Mouse (Mus musculus) myocyte (in vitro differentiated cells): ENCODE data around the gene Obsl1.

Experiments
- CEBPB ChIP-seq: IDR thresholded peaks from 2 replicates; pipeline ENCODE4 v1.6.1; 2011; ENCODE audit warnings: mild to moderate bottlenecking, moderate library complexity; ENCODE audit not compliant: poor library complexity, insufficient read depth, severe bottlenecking
- E2F4 ChIP-seq: IDR thresholded peaks from one replicate; pipeline ENCODE4 v1.6.1; 2011; ENCODE audit warnings: mild to moderate bottlenecking, control low read depth, moderate library complexity; ENCODE audit not compliant: insufficient read depth
- MAX ChIP-seq: IDR thresholded peaks from one replicate; pipeline ENCODE4 v1.6.1; 2011; ENCODE audit warnings: low read depth, mild to moderate bottlenecking, control low read depth
- MYOD1 ChIP-seq, 3 experiments: IDR thresholded peaks; one replicate each; pipeline ENCODE4 v1.6.1; 2011; ENCODE audit warnings: control low read depth in 2 of 3, low read depth in 2 of 3, mild to moderate bottlenecking in 2 of 3, moderate library complexity in 1 of 3; ENCODE audit not compliant: insufficient read length in 2 of 3, control insufficient read depth in 1 of 3
- MYOG ChIP-seq, 3 experiments: IDR thresholded peaks; one replicate each; pipeline ENCODE4 v1.6.1; 2011; ENCODE audit warnings: control low read depth in 2 of 3, low read depth in 2 of 3, mild to moderate bottlenecking in 2 of 3; ENCODE audit not compliant: insufficient read length in 2 of 3, control insufficient read depth in 1 of 3, insufficient read depth in 1 of 3
- POLR2A ChIP-seq: IDR thresholded peaks from one replicate; pipeline ENCODE4 v1.6.1; 2011; ENCODE audit warnings: low read depth, mild to moderate bottlenecking, control low read depth, moderate library complexity; ENCODE audit not compliant: insufficient read length
- POLR2AphosphoS2 ChIP-seq: IDR thresholded peaks from one replicate; pipeline ENCODE4 v1.6.1; 2011; ENCODE audit warnings: low read depth, control low read depth; ENCODE audit not compliant: insufficient read length
- REST ChIP-seq: IDR thresholded peaks from one replicate; pipeline ENCODE4 v1.6.1; 2011; ENCODE audit warnings: mild to moderate bottlenecking, control low read depth, moderate library complexity; ENCODE audit not compliant: insufficient read depth, insufficient read length
- SRF ChIP-seq: IDR thresholded peaks from one replicate; pipeline ENCODE4 v1.6.1; 2011; ENCODE audit warnings: low read depth; ENCODE audit not compliant: control insufficient read depth, insufficient read length
- TCF12 ChIP-seq: IDR thresholded peaks from one replicate; pipeline ENCODE4 v1.6.1; 2011; ENCODE audit warnings: mild to moderate bottlenecking, control low read depth; ENCODE audit not compliant: poor library complexity, insufficient read depth, severe bottlenecking
- TCF3 ChIP-seq: IDR thresholded peaks from one replicate; pipeline ENCODE4 v1.6.1; 2011; ENCODE audit warnings: low read depth, control low read depth; ENCODE audit not compliant: insufficient read length
- USF1 ChIP-seq: IDR thresholded peaks from one replicate; pipeline ENCODE4 v1.6.1; 2011; ENCODE audit warnings: low read depth, mild to moderate bottlenecking, control low read depth, moderate library complexity

GRCm38 (mm10) chr1:75467215-75467927, 38.9 kb downstream of the Obsl1 start:
- TF ChIP-seq MAX (no peak), MYOG (IDR thresholded peaks at IDR 0.05; ENCODE audit: control insufficient read depth in 1 of 3, insufficient read depth in 1 of 3, insufficient read length in 2 of 3, low read depth in 2 of 3) (peak in 2 of 3 experiments; percentile 34 to 55), USF1 (no peak), POLR2A (no peak), TCF12 (no peak), TCF3 (no peak), CEBPB (no peak), SRF (no peak), POLR2AphosphoS2 (no peak), E2F4 (no peak), MYOD1 (IDR thresholded peaks at IDR 0.05; ENCODE audit: control insufficient read depth in 1 of 3, insufficient read length in 2 of 3, low read depth in 2 of 3) (peak; percentile 5 to 39 (median 14)), REST (no peak)
